Mouse (Mus musculus) kidney, adult 9 months (tissue): ENCODE results near the gene Slit3.

ENCODE experiments used
- DNase-seq: peaks from one replicate; pipeline ENCODE4 v3.0.0; 2022

Gene Slit3

GRCm38 (mm10) chr11:35125108-35125490 lies 4.1 kb downstream of the Slit3 start:
- peak; percentile 41 for DNase-seq

- DNase-seq: no peak
Observed at GRCm38 (mm10) chr11:35131740-35132139, 10.7 kb downstream of the Slit3 start.

DNA sequence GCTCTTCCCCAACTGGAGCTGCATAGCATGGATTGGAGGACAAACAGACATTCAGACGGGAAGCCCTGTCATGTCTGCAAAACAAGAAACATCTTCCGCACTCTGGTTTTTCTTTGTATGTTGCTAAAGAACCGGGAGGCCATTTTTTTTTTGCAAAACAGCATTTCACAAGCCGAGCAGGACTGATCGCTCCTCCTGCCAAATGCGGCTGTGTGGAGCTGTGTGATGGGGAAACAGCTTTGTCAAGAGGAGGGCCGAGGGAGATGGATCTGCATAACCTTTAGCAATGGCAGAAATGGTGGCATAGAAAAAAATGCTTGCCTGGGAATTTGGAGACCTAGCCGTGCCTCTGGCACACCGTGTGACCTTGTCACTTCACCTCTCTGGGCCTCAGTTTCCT lies 15.6 kb downstream of the Slit3 start:
- no peak for DNase-seq

GRCm38 (mm10) chr11:35140092-35140491 lies 19.1 kb downstream of the Slit3 start:
- DNase-seq: no peak

DNA sequence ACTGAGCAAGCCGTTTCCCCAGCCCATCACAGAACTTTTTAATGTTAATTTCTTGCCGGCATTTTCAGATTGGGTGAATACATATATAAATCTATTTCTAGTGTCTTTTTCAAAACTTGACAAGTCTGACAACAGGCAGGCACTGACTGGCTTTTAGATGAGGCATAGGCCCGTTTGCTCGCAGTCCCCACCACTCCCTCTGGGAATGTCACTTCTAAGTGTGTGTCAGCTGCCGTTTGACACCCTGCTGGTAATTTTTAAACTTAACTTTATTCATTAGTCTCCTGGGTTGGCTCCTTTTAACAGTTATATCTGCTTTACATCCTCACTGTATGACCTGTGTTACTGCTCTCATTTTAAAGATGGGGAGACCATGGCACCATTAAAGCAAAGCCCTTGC lies 21.2 kb downstream of the Slit3 start:
- no peak for DNase-seq

DNA sequence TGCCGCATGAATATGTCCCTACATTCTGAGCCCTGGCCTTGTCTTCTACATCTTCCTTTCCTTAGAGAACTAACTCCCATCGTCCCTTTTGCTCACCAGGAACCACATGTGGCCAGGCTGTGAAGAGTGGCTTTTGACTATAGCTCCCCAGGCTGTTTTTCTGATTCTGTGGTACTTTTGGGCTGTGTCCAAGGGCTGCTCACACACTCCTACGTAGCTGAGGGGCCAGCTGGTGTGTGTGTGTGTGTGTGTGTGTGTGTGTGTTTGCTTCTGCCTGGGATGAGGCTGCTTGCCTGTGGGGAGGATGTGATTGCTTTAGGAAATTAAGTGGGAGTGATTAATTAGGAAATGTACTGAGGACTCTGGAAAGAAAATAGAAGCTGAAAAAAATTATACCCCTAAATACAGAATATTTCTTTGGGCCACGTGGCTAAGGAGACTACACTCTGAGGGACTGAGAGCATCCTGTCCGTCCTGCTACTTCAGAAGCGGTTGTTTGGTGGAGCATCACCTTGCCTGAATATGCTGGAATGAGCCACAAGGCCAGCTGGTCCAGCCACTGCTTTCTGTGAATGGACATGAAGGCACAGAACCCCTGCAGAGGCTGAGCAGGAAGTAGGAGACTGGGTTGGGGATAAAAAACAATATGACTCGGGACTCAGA lies 21.8 kb downstream of the Slit3 start:
- no peak for DNase-seq

- peak; percentile 87 for DNase-seq
Observed at GRCm38 (mm10) chr11:35147818-35148445, 26.9 kb downstream of the Slit3 start.

- DNase-seq: peak; percentile 32
Observed at GRCm38 (mm10) chr11:35151539-35151951, 30.5 kb downstream of the Slit3 start.

DNA sequence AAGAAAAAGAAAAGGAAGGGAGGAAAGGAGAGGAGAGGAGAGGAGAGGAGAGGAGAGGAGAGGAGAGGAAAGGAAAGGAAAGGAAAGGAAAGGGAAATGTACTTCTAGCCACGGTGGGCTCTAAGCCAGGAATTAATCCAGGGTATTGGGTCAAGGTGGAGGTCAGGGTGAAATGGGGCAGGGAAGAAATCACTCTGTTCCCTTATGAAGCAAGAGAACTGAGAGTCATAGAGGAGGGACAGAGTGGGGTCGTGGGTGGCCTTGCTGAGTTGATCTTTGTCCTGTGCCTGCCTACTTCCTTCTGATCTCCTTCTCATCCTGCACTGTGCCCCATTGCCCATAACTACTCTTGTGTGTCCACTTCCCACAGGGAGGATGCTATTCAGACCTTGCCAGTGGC lies 31.9 kb downstream of the Slit3 start:
- peak; percentile 43 for DNase-seq

- DNase-seq: no peak
Observed at GRCm38 (mm10) chr11:35154449-35154848, 33.4 kb downstream of the Slit3 start.

GRCm38 (mm10) chr11:35155281-35155680 lies 34.3 kb downstream of the Slit3 start:
- DNase-seq: no peak

- DNase-seq: no peak
Observed at GRCm38 (mm10) chr11:35156676-35157075, 35.7 kb downstream of the Slit3 start.

DNA sequence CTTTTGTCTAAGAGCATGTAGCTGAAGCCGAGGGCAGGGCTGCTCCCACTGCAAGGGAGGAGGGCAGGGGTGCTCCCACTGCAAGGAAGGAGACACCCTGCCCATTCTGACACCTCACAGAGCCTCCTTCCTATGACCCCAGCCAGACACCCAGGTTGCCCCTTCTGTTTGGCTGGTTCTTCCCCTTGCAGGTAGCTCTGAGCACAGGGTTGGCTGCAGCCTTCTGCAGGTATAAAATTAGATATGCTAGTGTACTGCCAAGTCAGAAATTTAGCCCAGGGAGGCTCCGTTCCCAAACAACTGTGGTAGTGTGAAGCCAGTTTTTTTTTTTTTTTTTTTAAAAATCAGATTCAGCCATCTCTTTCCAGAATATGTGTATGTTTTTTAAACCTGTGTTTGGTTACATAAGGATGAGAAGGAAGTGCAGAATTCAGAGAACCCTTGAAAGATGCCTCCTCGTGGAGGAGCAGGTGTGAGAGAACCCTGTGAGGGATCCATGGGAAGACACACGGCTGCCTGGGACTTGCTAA lies 39.7 kb downstream of the Slit3 start:
- no peak for DNase-seq

- DNase-seq: no peak
Observed at GRCm38 (mm10) chr11:35163396-35163795, 42.4 kb downstream of the Slit3 start.

DNA sequence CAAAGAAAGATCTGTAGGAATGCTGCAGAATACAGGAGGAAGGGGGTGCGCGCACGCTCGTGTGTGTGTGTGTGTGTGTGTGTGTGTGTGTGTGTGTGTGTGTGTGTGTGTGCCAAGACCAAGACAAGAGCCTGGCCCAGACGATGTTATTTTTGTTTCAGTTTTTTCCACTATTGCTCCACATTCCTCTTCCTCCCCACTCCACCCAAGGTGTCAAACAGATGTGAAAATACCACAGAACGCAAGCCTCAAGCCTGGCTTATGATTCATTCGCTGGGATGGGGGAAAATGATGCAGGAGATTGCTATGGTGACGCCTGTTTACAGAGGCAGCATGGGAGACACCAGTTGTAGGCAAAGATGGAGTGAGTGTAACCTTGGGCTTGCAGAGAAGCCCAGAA lies 46.2 kb downstream of the Slit3 start:
- DNase-seq: no peak

- DNase-seq: no peak
Observed at GRCm38 (mm10) chr11:35171505-35171904, 50.5 kb downstream of the Slit3 start.

DNA sequence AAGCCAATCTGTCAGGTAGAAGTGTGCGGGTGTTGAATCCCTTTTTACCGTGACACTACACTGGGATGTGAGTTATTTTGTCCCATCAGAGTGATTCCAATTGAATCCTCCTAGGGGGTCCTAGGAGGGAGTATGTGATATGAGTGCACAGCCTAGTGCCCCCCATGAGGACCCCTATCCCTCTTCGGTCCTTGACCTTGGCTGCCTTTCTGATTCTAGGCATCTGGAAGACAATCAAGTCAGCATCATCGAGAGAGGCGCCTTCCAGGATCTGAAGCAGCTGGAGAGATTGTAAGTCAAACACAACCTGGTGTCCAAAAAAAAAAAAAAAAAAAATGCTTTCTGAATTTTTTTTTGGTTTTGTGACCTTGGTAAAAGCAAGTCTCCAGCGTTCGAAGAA lies 56.5 kb downstream of the Slit3 start:
- no peak for DNase-seq

DNA sequence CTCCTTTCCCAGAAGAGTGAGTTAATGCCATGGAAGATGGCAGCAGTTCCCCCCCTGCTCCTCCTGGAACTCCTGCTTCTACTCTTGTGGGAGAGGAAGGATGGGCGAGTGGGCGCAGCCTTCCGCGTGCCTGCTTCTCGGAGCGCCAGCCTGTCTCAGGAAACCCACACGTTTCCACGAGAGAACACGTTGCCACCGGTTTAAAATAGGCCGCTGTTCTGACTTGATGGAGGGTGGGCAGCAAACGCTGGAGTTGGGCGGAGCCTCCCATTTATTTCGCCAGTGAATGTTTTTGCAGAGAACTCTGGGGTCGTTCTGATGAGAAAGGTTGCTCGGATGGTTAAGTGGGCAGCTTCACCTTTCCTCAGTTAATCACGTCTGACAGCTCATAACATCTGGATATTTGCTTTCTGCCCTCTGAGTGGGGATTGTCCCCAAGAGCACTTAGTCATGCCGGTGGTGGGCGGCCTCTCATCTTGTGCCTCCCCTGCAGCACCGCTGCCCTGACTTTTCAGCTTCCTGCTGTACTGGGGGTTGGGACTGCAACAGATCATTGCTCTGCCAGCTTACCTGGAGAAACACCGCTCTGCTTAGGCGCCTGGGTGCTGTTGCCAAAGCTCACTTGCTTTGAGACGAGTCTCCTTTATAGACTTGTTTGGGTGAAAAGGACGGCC lies 57.3 kb downstream of the Slit3 start:
- no peak for DNase-seq

DNA sequence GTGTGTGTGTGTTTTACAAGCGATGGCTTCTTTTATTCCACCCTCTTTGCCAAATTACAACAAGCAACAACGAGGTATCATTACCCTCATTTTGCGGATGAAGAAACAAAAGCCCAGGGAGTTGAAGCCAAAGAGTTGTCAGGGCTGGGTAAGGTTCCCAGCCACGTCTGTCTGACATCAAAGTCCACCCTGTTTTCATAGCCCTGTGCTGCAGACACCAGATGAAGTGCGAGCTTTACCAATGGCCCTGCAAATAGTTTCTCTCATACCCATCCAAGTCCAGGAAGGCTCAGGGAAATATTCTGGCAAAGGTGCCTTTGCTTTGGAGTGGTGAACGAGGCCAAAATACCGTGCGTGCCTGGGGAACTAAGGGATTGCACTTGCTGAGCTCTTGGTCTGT lies 58.3 kb downstream of the Slit3 start:
- no peak for DNase-seq

DNA sequence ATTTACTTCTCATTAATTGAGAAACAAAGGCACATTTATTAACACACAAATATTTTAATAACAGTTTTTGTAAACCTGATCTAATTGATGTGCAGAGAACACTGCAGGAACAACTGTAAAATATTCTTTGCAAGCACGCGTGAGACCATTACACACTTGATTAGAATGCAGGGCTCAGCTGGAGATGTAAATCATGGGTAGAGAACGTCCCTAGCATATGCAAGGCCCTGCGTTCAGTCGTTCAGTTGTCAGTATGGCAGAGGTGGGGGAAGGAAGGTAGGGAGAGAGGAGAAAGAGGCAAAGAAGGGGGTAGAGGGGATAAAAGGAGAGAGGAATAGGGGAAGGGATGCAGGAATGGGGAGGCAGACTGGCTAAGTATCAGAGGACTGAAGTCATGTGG lies 61.9 kb downstream of the Slit3 start:
- no peak for DNase-seq

GRCm38 (mm10) chr11:35194826-35195225 lies 73.8 kb downstream of the Slit3 start:
- no peak for DNase-seq

GRCm38 (mm10) chr11:35196777-35197176 lies 75.8 kb downstream of the Slit3 start:
- no peak for DNase-seq

- DNase-seq: no peak
Observed at GRCm38 (mm10) chr11:35198537-35199088, 77.6 kb downstream of the Slit3 start.

DNA sequence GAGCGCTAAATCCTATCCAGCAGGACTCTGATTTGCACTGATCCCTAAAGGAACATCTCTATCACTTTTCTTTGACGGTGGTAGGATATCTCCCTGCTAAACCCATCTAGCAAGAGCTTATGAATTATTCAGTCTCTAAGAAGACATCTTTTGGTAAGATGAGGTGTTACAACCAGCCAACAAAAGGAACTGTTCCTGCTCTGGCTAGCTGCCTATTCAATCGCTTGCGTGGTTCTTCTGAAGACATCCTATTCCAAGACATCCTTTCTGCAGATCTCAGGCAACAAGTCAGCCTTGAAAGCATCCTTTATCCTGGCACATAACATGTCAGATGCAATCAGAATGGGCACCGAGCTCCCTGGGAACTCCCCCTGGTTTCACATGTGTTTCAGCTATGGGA lies 81.3 kb downstream of the Slit3 start:
- DNase-seq: no peak
